Mouse (Mus musculus) CH12.LX (cell line): ENCODE data around the gene Trim47. TPM values are rescaled to one million over a fixed set of nuclear protein-coding genes. Genes with fewer than 3 reads are reported as not detected.
A peak's percentile ranks its signal among the peaks of the same experiment; 100 is the strongest.

Source experiments
- DNase-seq: peaks from one replicate; pipeline ENCODE4 v3.0.0-alpha.2; 2013; ENCODE audit errors: extremely low read depth
- H3K27ac ChIP-seq: 2 replicates; pipeline ENCODE4 v1.5.1; 2012; ENCODE audit warnings: low read depth, mild to moderate bottlenecking, control low read depth, moderate library complexity; ENCODE audit not compliant: insufficient read depth
- H3K27me3 ChIP-seq: replicated peaks from 2 replicates; pipeline ENCODE3; 2012; ENCODE audit warnings: inconsistent platforms
- H3K36me3 ChIP-seq, 2 experiments: replicated peaks in 1 of 2; 2 replicates each; pipeline versions ENCODE3 to v1.6.1; 2012; ENCODE audit warnings: inconsistent platforms in 1 of 2, low read length in 1 of 2, mild to moderate bottlenecking in 1 of 2, mixed read lengths in 1 of 2, moderate library complexity in 1 of 2; ENCODE audit not compliant: control insufficient read depth in 1 of 2, insufficient read depth in 1 of 2
- H3K4me1 ChIP-seq, 2 experiments: 2 replicates each; pipeline ENCODE4 v1.6.1; 2012; ENCODE audit warnings: inconsistent platforms in 1 of 2, moderate library complexity in 1 of 2; ENCODE audit not compliant: insufficient read depth in 2 of 2, control insufficient read depth in 1 of 2
- H3K4me2 ChIP-seq: 2 replicates; pipeline ENCODE4 v1.6.1; 2012; ENCODE audit warnings: low read depth, mild to moderate bottlenecking, control low read depth; ENCODE audit not compliant: poor library complexity, insufficient read depth, severe bottlenecking
- H3K4me3 ChIP-seq, 3 experiments: fragments of 150-350 bp in 1 of 3; sonication (generic) in 1 of 3; replicated peaks in 1 of 3; 2 replicates each; pipeline versions ENCODE3 to v1.5.1; 2011 to 2012; ENCODE audit warnings: low read depth in 2 of 3, low read length in 2 of 3, mild to moderate bottlenecking in 2 of 3, moderate library complexity in 2 of 3, control low read depth in 1 of 3, improper control_type of control experiment in 1 of 3, inconsistent platforms in 1 of 3, mixed read lengths in 1 of 3; ENCODE audit not compliant: poor library complexity in 1 of 3
- H3K79me2 ChIP-seq: replicated peaks from 2 replicates; pipeline ENCODE4 v1.6.1; 2012; ENCODE audit warnings: mild to moderate bottlenecking, moderate library complexity; ENCODE audit not compliant: control insufficient read depth, poor library complexity, insufficient read depth, severe bottlenecking; ENCODE audit errors: extremely low read depth
- H3K9ac ChIP-seq: 2 replicates; pipeline ENCODE4 v1.6.1; 2012; ENCODE audit warnings: low read depth, mild to moderate bottlenecking, control low read depth, moderate library complexity; ENCODE audit not compliant: insufficient read depth
- H3K9me3 ChIP-seq: replicated peaks from 2 replicates; pipeline ENCODE3; 2012; ENCODE audit warnings: low read length, inconsistent platforms, mixed read lengths
- EP300 ChIP-seq: IDR thresholded peaks from 2 replicates; pipeline ENCODE4 v1.6.1; 2011; ENCODE audit warnings: low read length, improper control_type of control experiment
- HCFC1 ChIP-seq: IDR thresholded peaks from 2 replicates; pipeline ENCODE4 v1.6.1; 2012; ENCODE audit warnings: low read depth, mild to moderate bottlenecking, inconsistent platforms, low read length, improper control_type of control experiment
- IRF4 ChIP-seq: IDR thresholded peaks from 2 replicates; pipeline ENCODE4 v1.6.1; 2014; ENCODE audit warnings: low read depth, mild to moderate bottlenecking, inconsistent platforms, low read length, improper control_type of control experiment
- JUN ChIP-seq: IDR thresholded peaks from 2 replicates; pipeline ENCODE4 v1.6.1; 2011; ENCODE audit warnings: low read depth, mild to moderate bottlenecking, low read length, improper control_type of control experiment, moderate library complexity; ENCODE audit not compliant: insufficient read depth
- MAX ChIP-seq: IDR thresholded peaks from 2 replicates; pipeline ENCODE4 v1.6.1; 2011; ENCODE audit warnings: low read length, improper control_type of control experiment
- MAZ ChIP-seq: IDR thresholded peaks from 2 replicates; pipeline ENCODE4 v1.6.1; 2012; ENCODE audit warnings: low read depth, mild to moderate bottlenecking, inconsistent platforms, low read length, improper control_type of control experiment, moderate library complexity
- MEF2A ChIP-seq: IDR thresholded peaks from 2 replicates; pipeline ENCODE4 v1.6.1; 2014; ENCODE audit warnings: low read depth, mild to moderate bottlenecking, inconsistent platforms, low read length, improper control_type of control experiment, borderline replicate concordance
- NRF1 ChIP-seq: IDR thresholded peaks from 2 replicates; pipeline ENCODE4 v1.6.1; 2014; ENCODE audit warnings: low read depth, mild to moderate bottlenecking, inconsistent platforms, low read length, improper control_type of control experiment, moderate library complexity
- PAX5 ChIP-seq: IDR thresholded peaks from 2 replicates; pipeline ENCODE4 v1.6.1; 2012; ENCODE audit warnings: low read length, inconsistent platforms, mixed read lengths
- POLR2A ChIP-seq: IDR thresholded peaks from 2 replicates; pipeline ENCODE4 v1.6.1; 2011; ENCODE audit warnings: low read depth, mild to moderate bottlenecking, improper control_type of control experiment, low read length
- RAD21 ChIP-seq: IDR thresholded peaks from 2 replicates; pipeline ENCODE4 v1.6.1; 2011; ENCODE audit warnings: low read depth, mild to moderate bottlenecking, low read length, improper control_type of control experiment, moderate library complexity
- SIN3A ChIP-seq: IDR thresholded peaks from 2 replicates; pipeline ENCODE4 v1.6.1; 2012; ENCODE audit warnings: low read length, improper control_type of control experiment, inconsistent platforms
- SMC3 ChIP-seq: IDR thresholded peaks from 2 replicates; pipeline ENCODE4 v1.6.1; 2011; ENCODE audit warnings: low read depth, low read length, improper control_type of control experiment
- UBTF ChIP-seq: IDR thresholded peaks from 2 replicates; pipeline ENCODE4 v1.6.1; 2012; ENCODE audit warnings: low read depth, mild to moderate bottlenecking, inconsistent platforms, low read length, improper control_type of control experiment, moderate library complexity
- ZC3H11A ChIP-seq: IDR thresholded peaks from 2 replicates; pipeline ENCODE4 v1.6.1; 2012; ENCODE audit warnings: low read depth, mild to moderate bottlenecking, inconsistent platforms, low read length, improper control_type of control experiment
- ZNF384 ChIP-seq: IDR thresholded peaks from 2 replicates; pipeline ENCODE4 v1.6.1; 2012; ENCODE audit warnings: low read depth, low read length, improper control_type of control experiment, inconsistent platforms
- dilution Hi-C: fragments of 300-500 bp; cut with MboI; formaldehyde crosslinking; loops from 2 replicates; pipeline ENCODE4 v1.14.3; 2020; ENCODE audit warnings: low sequenced_read_pairs; ENCODE audit not compliant: extremely low pct_unique_long_range_greater_than_20kb, extremely low pct_ligation_motif_present
- in situ Hi-C: fragments of 300-500 bp; cut with MboI; formaldehyde crosslinking; loops from 3 replicates; pipeline ENCODE4 v1.14.3; 2019; ENCODE audit warnings: low sequenced_read_pairs, low pct_ligation_motif_present, low pct_unique_long_range_greater_than_20kb, mixed read lengths
- polyA plus RNA-seq: library from polyadenylated mRNA; unstranded; fragments of >175 nt; gene quantifications from 2 replicates; pipeline ENCODE4 v1.2.1, GENCODE M21; 2012; ENCODE audit warnings: low read depth; ENCODE audit not compliant: insufficient read length
- total RNA-seq, 2 experiments: library from RNA; depleted of rRNA; stranded (reverse); fragments of 300-350 nt in 1 of 2; fragments of >200 nt in 1 of 2; gene quantifications; 2 replicates each; pipeline ENCODE4 v1.2.3; 2012 to 2014

Trim47 gene
- total and polyA plus RNA-seq, 3 experiments = 0.21 to 0.38 TPM; not detected in 1

- no peak for TF ChIP-seq ZC3H11A
- no peak for TF ChIP-seq JUN
- no peak for TF ChIP-seq EP300
- TF ChIP-seq MAZ = no peak
- TF ChIP-seq SIN3A = no peak
- TF ChIP-seq HCFC1 = no peak
- TF ChIP-seq PAX5 = no peak
- no peaks in the 10 kb centered on the region for H3K36me3 ChIP-seq
- H3K4me3 ChIP-seq = no peak overlapping the region
- peaks cover 18 to 27% of the 10 kb centered on the region in 2 experiments for H3K4me1 ChIP-seq
- H3K27ac ChIP-seq = no peak overlapping the region
- no peak overlapping the region for H3K9ac ChIP-seq
- no peaks in the 10 kb centered on the region for H3K27me3 ChIP-seq
- H3K9me3 ChIP-seq = peaks cover 8% of the 10 kb centered on the region
- no peak overlapping the region for H3K4me2 ChIP-seq
- dilution Hi-C loops (no loop called here), in situ Hi-C loops (no loop called here)
- H3K79me2 ChIP-seq = no peaks in the 10 kb centered on the region
- DNase-seq = no peak
Measured at GRCm38 (mm10) chr11:116105065-116105464, 21.9 kb downstream of the Trim47 start.

- in situ Hi-C loops = no loop called here
Measured at GRCm38 (mm10) chr11:116104006-116104646, 22.9 kb downstream of the Trim47 start.

GRCm38 (mm10) chr11:116103572-116103971, 23.4 kb downstream of the Trim47 start:
- H3K79me2 ChIP-seq = no peaks in the 10 kb centered on the region
- H3K27ac ChIP-seq = no peak overlapping the region
- no peak overlapping the region for H3K9ac ChIP-seq
- in situ Hi-C loops = no loop called here
- peaks cover 18 to 27% of the 10 kb centered on the region in 2 experiments for H3K4me1 ChIP-seq
- TF ChIP-seq ZNF384 (no peak), NRF1 (no peak), PAX5 (no peak), MAX (no peak), UBTF (no peak), IRF4 (0 out of 2 replicates have a peak, but pooled peaks have one; percentile 8), ZC3H11A (no peak), RAD21 (no peak), MEF2A (no peak)
- H3K4me2 ChIP-seq = no peak overlapping the region
- H3K36me3 ChIP-seq = no peaks in the 10 kb centered on the region
- peaks cover 4% of the 10 kb centered on the region for H3K27me3 ChIP-seq
- dilution Hi-C loops = no loop called here
- DNase-seq = no peak
- H3K9me3 ChIP-seq = no peaks in the 10 kb centered on the region
- H3K4me3 ChIP-seq = no peak overlapping the region

More at GRCm38 (mm10) chr11:116104006-116104646, 22.9 kb downstream of the Trim47 start:
- peaks cover 18 to 27% of the 10 kb centered on the region in 2 experiments for H3K4me1 ChIP-seq
- dilution Hi-C loops = no loop called here
- H3K79me2 ChIP-seq = no peaks in the 10 kb centered on the region
- H3K36me3 ChIP-seq = no peaks in the 10 kb centered on the region
- H3K27me3 ChIP-seq = peaks cover 2% of the 10 kb centered on the region
- H3K4me3 ChIP-seq = no peak overlapping the region
- TF ChIP-seq ZC3H11A (no peak), SMC3 (no peak), POLR2A (no peak), MAX (no peak), MEF2A (peak; percentile 65; the same call in 1 of the 2 replicates)
- H3K4me2 ChIP-seq = 0 out of 2 replicates have a peak overlapping the region, but pooled peaks have one; percentile 13
- no peak overlapping the region for H3K27ac ChIP-seq
- no peak overlapping the region for H3K9ac ChIP-seq
- no peaks in the 10 kb centered on the region for H3K9me3 ChIP-seq
- no peak for DNase-seq
